Mouse (Mus musculus): ENCODE measurements around the gene Cd83. TPM values are rescaled to one million over a fixed set of nuclear protein-coding genes. Genes with fewer than 3 reads are reported as not detected.

The Cd83 gene
- total RNA-seq, 2 experiments from 2014 or later: 8.2 to 8.4 TPM

Other genes with a start within 250 kb of the Cd83 start
- gene Mcur1, start 224.6 kb upstream of the Cd83 start, total RNA-seq (2021): 10 to 100 TPM; 36.5 to 38.1 TPM
- under 1 TPM; 0.59 to 0.64 TPM for gene Rnf182, start 169.1 kb upstream of the Cd83 start, total RNA-seq (2021)